In genomic region chr4:10873920-10874665, GRCm38 (mm10) we compare ENCODE assay signal across 8 mouse cellular contexts. TPM values are rescaled to one million over a fixed set of nuclear protein-coding genes. Genes with fewer than 3 reads are reported as not detected.
DNase-seq lines count a peak whose midpoint lies in the region; ATAC-seq and TF ChIP-seq lines count a peak whose summit lies in the region.

Gene 2610301B20Rik, plus strand, starts transcription at chr4:10874498.

- TF ChIP-seq CTCF in CH12.LX (conservative IDR thresholded peaks at IDR 0.05 in 1 of 2, IDR thresholded peaks at IDR 0.05 in 1 of 2; ENCODE audit: low read depth in 2 of 2, low read length in 2 of 2) = no peak
- no peak for TF ChIP-seq CTCF in heart, postnatal 0 days (IDR thresholded peaks at IDR 0.05; ENCODE audit: low read depth)
- TF ChIP-seq CTCF in testis, adult 2 months (IDR thresholded peaks at IDR 0.05; ENCODE audit: control insufficient read depth, insufficient read depth, insufficient replicate concordance, low read depth, low read length) = no peak

- under 1% methylated on average over 68 of the region's 68 CpGs for WGBS in forebrain, embryonic 12.5 days
- under 1% methylated on average over 63 of the region's 68 CpGs for WGBS in heart, postnatal 0 days
- WGBS in liver, embryonic 16.5 days (ENCODE audit: insufficient replicate concordance) = under 1% methylated on average over 67 of the region's 68 CpGs
- under 1% methylated on average over 57 of the region's 68 CpGs for WGBS in neural tube, embryonic 13.5 days

- H3K27ac ChIP-seq in CH12.LX (ENCODE audit: insufficient read depth, low read depth) = peak within 1 kb of the TSS; percentile 88
- peak within 1 kb of the TSS; percentile 99 for H3K27ac ChIP-seq in forebrain, embryonic 12.5 days
- H3K27ac ChIP-seq in heart, postnatal 0 days (ENCODE audit: low read depth) = peak within 1 kb of the TSS; percentile 99
- peak within 1 kb of the TSS; percentile 97 for H3K27ac ChIP-seq in liver, embryonic 16.5 days (ENCODE audit: low read length)
- peak within 1 kb of the TSS; percentile 99 for H3K27ac ChIP-seq in neural tube, embryonic 13.5 days (replicated peaks)
- H3K27ac ChIP-seq in testis, adult 2 months (ENCODE audit: control insufficient read depth, insufficient read depth, low read depth, low read length) = peak within 1 kb of the TSS; percentile 96

- peak; percentile 93 for DNase-seq in CH12.LX (ENCODE audit: extremely low read depth)
- DNase-seq in c-Kit-positive CD71-positive TER-119-negative erythroid progenitor cells, embryonic 14.5 days (ENCODE audit: low read depth) = peak; percentile 88
- DNase-seq in heart, postnatal 0 days (ENCODE audit: low spot score) = peak; percentile 85
- DNase-seq in kidney, postnatal 4 days = peak; percentile 96 to 97

- dilution Hi-C loops in CH12.LX (cut with MboI; ENCODE audit: extremely low pct_ligation_motif_present, extremely low pct_unique_long_range_greater_than_20kb, low sequenced_read_pairs) = no loop called here

- no peak for TF ChIP-seq RAD21 in CH12.LX (IDR thresholded peaks at IDR 0.05; ENCODE audit: low read depth, low read length)

- in situ Hi-C loops in CH12.LX (cut with MboI; ENCODE audit: low pct_ligation_motif_present, low pct_unique_long_range_greater_than_20kb, low sequenced_read_pairs) = no loop called here

- TF ChIP-seq EP300 in CH12.LX (IDR thresholded peaks at IDR 0.05; ENCODE audit: low read length) = no peak
- TF ChIP-seq EP300 in heart, postnatal 0 days (IDR thresholded peaks at IDR 0.05; ENCODE audit: low read depth) = no peak

- H3K36me3 ChIP-seq in CH12.LX (replicated peaks in 1 of 2; ENCODE audit: control insufficient read depth in 1 of 2, insufficient read depth in 1 of 2, low read length in 1 of 2) = peaks cover 0 to 4% of the 10 kb centered on the region in 2 experiments
- H3K36me3 ChIP-seq in forebrain, embryonic 12.5 days (replicated peaks) = no peaks in the 10 kb centered on the region
- no peaks in the 10 kb centered on the region for H3K36me3 ChIP-seq in heart, postnatal 0 days (replicated peaks; ENCODE audit: control insufficient read depth, insufficient read depth, low read length)
- no peaks in the 10 kb centered on the region for H3K36me3 ChIP-seq in liver, embryonic 16.5 days (ENCODE audit: control insufficient read depth, insufficient read depth)
- H3K36me3 ChIP-seq in neural tube, embryonic 13.5 days = no peaks in the 10 kb centered on the region
- H3K36me3 ChIP-seq in testis, adult 2 months (ENCODE audit: control insufficient read depth, insufficient read depth, low read length) = peaks cover 2% of the 10 kb centered on the region; the same call in 1 of the 2 replicates

- H3K27me3 ChIP-seq in CH12.LX (replicated peaks) = no peaks in the 10 kb centered on the region
- H3K27me3 ChIP-seq in forebrain, embryonic 12.5 days = no peaks in the 10 kb centered on the region
- no peaks in the 10 kb centered on the region for H3K27me3 ChIP-seq in heart, postnatal 0 days (ENCODE audit: control insufficient read depth, insufficient read depth, low read length)
- H3K27me3 ChIP-seq in liver, embryonic 16.5 days (ENCODE audit: control insufficient read depth, insufficient read depth, low read depth, low read length) = no peaks in the 10 kb centered on the region
- H3K27me3 ChIP-seq in neural tube, embryonic 13.5 days = no peaks in the 10 kb centered on the region
- no peaks in the 10 kb centered on the region for H3K27me3 ChIP-seq in testis, adult 2 months (ENCODE audit: control insufficient read depth, insufficient read depth, low read length)

- H3K9ac ChIP-seq in CH12.LX (ENCODE audit: insufficient read depth, low read depth) = peak within 1 kb of the TSS; percentile 81
- peak within 1 kb of the TSS; percentile 82 for H3K9ac ChIP-seq in forebrain, embryonic 12.5 days
- H3K9ac ChIP-seq in heart, postnatal 0 days (replicated peaks; ENCODE audit: low read depth, low read length) = peak within 1 kb of the TSS; percentile 92
- peak within 1 kb of the TSS; percentile 94 for H3K9ac ChIP-seq in liver, embryonic 16.5 days (ENCODE audit: low read depth, low read length)
- peak within 1 kb of the TSS; percentile 94 for H3K9ac ChIP-seq in neural tube, embryonic 13.5 days

- peaks cover 5 to 22% of the 10 kb centered on the region in 2 experiments; a peak in 3 of 4 replicates for H3K4me1 ChIP-seq in CH12.LX (ENCODE audit: control insufficient read depth in 1 of 2, insufficient read depth in 2 of 2)
- H3K4me1 ChIP-seq in forebrain, embryonic 12.5 days = peaks cover 12% of the 10 kb centered on the region
- H3K4me1 ChIP-seq in heart, postnatal 0 days (ENCODE audit: control insufficient read depth, insufficient read depth) = peaks cover 8% of the 10 kb centered on the region
- H3K4me1 ChIP-seq in liver, embryonic 16.5 days (ENCODE audit: control insufficient read depth, low read depth, low read length) = peaks cover 9% of the 10 kb centered on the region
- H3K4me1 ChIP-seq in neural tube, embryonic 13.5 days (replicated peaks) = peaks cover 23% of the 10 kb centered on the region
- H3K4me1 ChIP-seq in testis, adult 2 months (ENCODE audit: control insufficient read depth, insufficient read depth, low read length) = peaks cover 5% of the 10 kb centered on the region

- peaks cover 3% of the 10 kb centered on the region for H3K9me3 ChIP-seq in CH12.LX (replicated peaks; ENCODE audit: low read length)
- no peaks in the 10 kb centered on the region for H3K9me3 ChIP-seq in forebrain, embryonic 12.5 days
- H3K9me3 ChIP-seq in heart, postnatal 0 days (replicated peaks; ENCODE audit: control insufficient read depth, low read length) = no peaks in the 10 kb centered on the region
- no peaks in the 10 kb centered on the region for H3K9me3 ChIP-seq in liver, embryonic 16.5 days (replicated peaks; ENCODE audit: control insufficient read depth, low read length)
- no peaks in the 10 kb centered on the region for H3K9me3 ChIP-seq in neural tube, embryonic 13.5 days

- H3K79me2 ChIP-seq in CH12.LX (replicated peaks; ENCODE audit: control insufficient read depth, extremely low read depth, insufficient read depth, poor library complexity, severe bottlenecking) = no peaks in the 10 kb centered on the region; the same call in 1 of the 2 replicates

- peak; percentile 92 for ATAC-seq in forebrain, embryonic 12.5 days (ENCODE audit: low FRiP score)
- ATAC-seq in heart, postnatal 0 days (ENCODE audit: insufficient read depth, low read depth) = peak; percentile 87
- ATAC-seq in liver, embryonic 16.5 days (ENCODE audit: low read depth) = peak; percentile 88
- ATAC-seq in neural tube, embryonic 13.5 days (ENCODE audit: low read depth) = peak; percentile 93

- peak; percentile 48; the same call in 1 of the 2 replicates for TF ChIP-seq POLR2A in CH12.LX (IDR thresholded peaks at IDR 0.05; ENCODE audit: low read depth, low read length)
- TF ChIP-seq POLR2A in testis, adult 2 months (IDR thresholded peaks at IDR 0.05; ENCODE audit: control insufficient read depth, low read depth, low read length) = peak; percentile 82

- H3K4me3 ChIP-seq in CH12.LX (replicated peaks in 1 of 3; ENCODE audit: low read depth in 2 of 3, low read length in 2 of 3, poor library complexity in 1 of 3) = peak within 1 kb of the TSS; percentile 92 to 99 (median 99)
- H3K4me3 ChIP-seq in forebrain, embryonic 12.5 days (replicated peaks) = peak within 1 kb of the TSS; percentile 87
- H3K4me3 ChIP-seq in heart, postnatal 0 days (ENCODE audit: low read depth, low read length) = peak within 1 kb of the TSS; percentile 94
- peak within 1 kb of the TSS; percentile 97 for H3K4me3 ChIP-seq in liver, embryonic 16.5 days (ENCODE audit: low read depth, low read length)
- H3K4me3 ChIP-seq in neural tube, embryonic 13.5 days = peak within 1 kb of the TSS; percentile 64
- peak within 1 kb of the TSS; percentile 87 for H3K4me3 ChIP-seq in testis, adult 2 months (ENCODE audit: control insufficient read depth, low read depth, low read length)

- peak within 1 kb of the TSS; percentile 97 for H3K4me2 ChIP-seq in CH12.LX (ENCODE audit: insufficient read depth, low read depth, poor library complexity, severe bottlenecking)
- peak within 1 kb of the TSS; percentile 61 for H3K4me2 ChIP-seq in forebrain, embryonic 12.5 days
- H3K4me2 ChIP-seq in heart, postnatal 0 days (ENCODE audit: low read depth, low read length) = peak within 1 kb of the TSS; percentile 71
- peak within 1 kb of the TSS; percentile 70 for H3K4me2 ChIP-seq in liver, embryonic 16.5 days (ENCODE audit: low read depth, low read length)
- peak within 1 kb of the TSS; percentile 63 for H3K4me2 ChIP-seq in neural tube, embryonic 13.5 days

TF ChIP-seq in CH12.LX, 34 proteins besides CTCF, POLR2A, EP300 and RAD21 (continues in another document):
- no peak for TF ChIP-seq JUND (conservative IDR thresholded peaks at IDR 0.05; ENCODE audit: low read depth, low read length)
- TF ChIP-seq USF2 (conservative IDR thresholded peaks at IDR 0.05; ENCODE audit: low read depth, low read length) = no peak
- TF ChIP-seq ZKSCAN1 (IDR thresholded peaks at IDR 0.05; ENCODE audit: borderline replicate concordance, low read depth, low read length) = no peak
- TF ChIP-seq TBP (conservative IDR thresholded peaks at IDR 0.05; ENCODE audit: low read depth, low read length) = peak; percentile 99
- no peak for TF ChIP-seq CHD2 (IDR thresholded peaks at IDR 0.05; ENCODE audit: low read length)
- TF ChIP-seq MAZ (IDR thresholded peaks at IDR 0.05; ENCODE audit: low read depth, low read length) = peak; percentile 41; the same call in 1 of the 2 replicates
- TF ChIP-seq GABPA (IDR thresholded peaks at IDR 0.05; ENCODE audit: insufficient replicate concordance, low read depth, low read length) = no peak
- TF ChIP-seq MXI1 (IDR thresholded peaks at IDR 0.05; ENCODE audit: low read depth, low read length) = no peak; the same call in 1 of the 2 replicates
- TF ChIP-seq PAX5 (IDR thresholded peaks at IDR 0.05; ENCODE audit: low read length) = no peak
- peak; percentile 88 for TF ChIP-seq KAT2A (IDR thresholded peaks at IDR 0.05; ENCODE audit: insufficient replicate concordance, low read length)
- TF ChIP-seq SIN3A (IDR thresholded peaks at IDR 0.05; ENCODE audit: low read length) = peak; percentile 55; the same call in 1 of the 2 replicates
- no peak for TF ChIP-seq ETS1 (conservative IDR thresholded peaks at IDR 0.05; ENCODE audit: low read depth, low read length)
- no peak for TF ChIP-seq ZC3H11A (IDR thresholded peaks at IDR 0.05; ENCODE audit: low read depth, low read length)

RNA-seq across cellular contexts. Expression of gene 2610301B20Rik, which starts in this region (rescaled TPM):
- total RNA-seq in CH12.LX (2012; rRNA removed) = 7.9 and 9.2 TPM in 2 replicates
- 27.4 and 34.9 TPM in 2 replicates for total RNA-seq in CH12.LX (2014; rRNA removed)
- 20.7 and 22.5 TPM in 2 replicates for polyA plus RNA-seq in CH12.LX (2012; ENCODE audit: insufficient read length, low read depth)
- polyA plus RNA-seq in forebrain, embryonic 12.5 days (2016; fragmentation: Nextera tagmentation; extraction: Ambion mirVana) = 43.2 and 43.5 TPM in 2 replicates
- 13.3 and 14.0 TPM in 2 replicates for total RNA-seq in heart, postnatal 0 days (2014; rRNA removed; ENCODE audit: low replicate concordance)
- polyA plus RNA-seq in heart, postnatal 0 days (2015; fragmentation: Nextera tagmentation; extraction: Ambion mirVana) = 16.9 and 17.4 TPM in 2 replicates
- polyA plus RNA-seq in liver, embryonic 16.5 days (2015; fragmentation: Nextera tagmentation; extraction: Ambion mirVana) = 7.9 and 8.3 TPM in 2 replicates
- polyA plus RNA-seq in neural tube, embryonic 13.5 days (2015; fragmentation: Nextera tagmentation; extraction: Ambion mirVana) = 40.6 and 45.8 TPM in 2 replicates
- 31.8 and 40.6 TPM in 2 replicates for polyA plus RNA-seq in testis, adult 2 months (2012; rRNA removed)

Comparison
In these comparisons a context has a peak if more than half of its experiments do, and no peak if none do; other contexts are left out.
1. Peak in every context shown above with its lines: DNase-seq, ATAC-seq, H3K4me3 ChIP-seq and H3K27ac ChIP-seq.